8 mouse cellular contexts compared by ENCODE assay signal in the genomic region with DNA sequence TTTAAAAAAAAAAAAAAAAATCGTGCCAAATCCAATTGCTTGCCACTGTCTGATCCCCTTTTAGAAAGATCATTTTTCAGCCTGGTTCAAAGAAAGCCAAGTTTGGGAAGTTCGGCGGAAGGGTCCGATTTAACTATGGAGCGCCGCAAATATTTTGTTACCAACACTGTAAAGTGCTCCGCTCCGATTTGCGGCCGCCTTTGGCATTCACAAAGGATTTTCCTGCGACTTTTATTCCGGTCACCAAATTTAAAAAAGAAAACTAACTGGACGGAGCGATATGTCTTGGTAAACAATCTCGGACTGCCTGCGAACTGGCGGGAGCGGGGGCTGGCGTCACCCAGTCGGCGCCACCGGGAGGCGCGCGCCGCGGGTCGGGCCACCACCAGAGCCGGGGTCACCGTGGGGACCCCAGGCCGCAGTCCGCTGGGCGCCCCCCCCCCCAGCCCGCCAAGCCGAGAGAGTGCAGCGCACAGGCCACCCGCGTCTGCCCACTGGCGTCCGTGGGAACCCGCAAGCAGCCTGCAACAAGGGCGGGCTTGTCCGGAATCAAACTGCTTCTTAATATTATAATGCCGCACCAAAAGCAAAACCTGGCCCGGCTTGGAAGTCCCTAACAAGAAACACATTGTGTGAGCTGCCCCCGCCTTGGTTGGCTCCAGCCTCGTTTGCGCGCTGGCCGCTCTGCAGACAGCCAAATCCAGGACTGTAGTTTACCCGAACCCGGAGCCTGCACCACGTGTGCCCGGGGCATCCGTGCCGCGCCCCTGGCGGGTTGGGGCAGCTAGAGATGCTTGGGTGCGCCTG. TPM values are rescaled to one million over a fixed set of nuclear protein-coding genes. Genes with fewer than 3 reads are reported as not detected.
DNase-seq lines count a peak whose midpoint lies in the region; ATAC-seq and TF ChIP-seq lines count a peak whose summit lies in the region.

No protein-coding gene starts in this region.

- peak overlapping the region; percentile 99 for H3K27ac ChIP-seq in embryonic facial prominence, embryonic 12.5 days
- H3K27ac ChIP-seq in heart, embryonic 12.5 days (ENCODE audit: poor library complexity, severe bottlenecking), result peak overlapping the region; percentile 97
- H3K27ac ChIP-seq in kidney, postnatal 0 days, result peak overlapping the region; percentile 97
- peak overlapping the region; percentile 87 for H3K27ac ChIP-seq in liver, embryonic 16.5 days (ENCODE audit: low read length)
- peak overlapping the region; percentile 93 for H3K27ac ChIP-seq in neural tube, embryonic 15.5 days (replicated peaks)

- peak overlapping the region; percentile 87 for H3K4me2 ChIP-seq in embryonic facial prominence, embryonic 12.5 days (replicated peaks)
- H3K4me2 ChIP-seq in heart, embryonic 12.5 days, result peak overlapping the region; percentile 86
- H3K4me2 ChIP-seq in kidney, postnatal 0 days (ENCODE audit: low read length), result peak overlapping the region; percentile 95
- H3K4me2 ChIP-seq in liver, embryonic 16.5 days (ENCODE audit: low read depth, low read length), result peak overlapping the region; percentile 70
- peak overlapping the region; percentile 96 for H3K4me2 ChIP-seq in neural tube, embryonic 15.5 days

- H3K27me3 ChIP-seq in embryonic facial prominence, embryonic 12.5 days, result no peaks in the 10 kb centered on the region
- no peaks in the 10 kb centered on the region for H3K27me3 ChIP-seq in heart, embryonic 12.5 days (replicated peaks)
- H3K27me3 ChIP-seq in kidney, postnatal 0 days (ENCODE audit: insufficient read depth, low read length), result no peaks in the 10 kb centered on the region
- H3K27me3 ChIP-seq in liver, embryonic 16.5 days (ENCODE audit: control insufficient read depth, insufficient read depth, low read depth, low read length), result peaks cover 63% of the 10 kb centered on the region
- no peaks in the 10 kb centered on the region for H3K27me3 ChIP-seq in neural tube, embryonic 15.5 days (replicated peaks)

- under 1% methylated on average over 56 of the region's 59 CpGs for WGBS in embryonic facial prominence, embryonic 12.5 days
- under 1% methylated on average over 58 of the region's 59 CpGs for WGBS in heart, embryonic 12.5 days
- WGBS in kidney, postnatal 0 days, result under 1% methylated on average over 55 of the region's 59 CpGs
- under 1% methylated on average over 58 of the region's 59 CpGs for WGBS in liver, embryonic 16.5 days (ENCODE audit: insufficient replicate concordance)
- WGBS in neural tube, embryonic 15.5 days, result under 1% methylated on average over 58 of the region's 59 CpGs

- ATAC-seq in embryonic facial prominence, embryonic 12.5 days (ENCODE audit: insufficient number of reproducible peaks, insufficient read depth, low FRiP score, low TSS enrichment), result no peak
- ATAC-seq in heart, embryonic 12.5 days (ENCODE audit: insufficient number of reproducible peaks, low FRiP score), result no peak
- ATAC-seq in kidney, postnatal 0 days (replicated peaks; ENCODE audit: low FRiP score, low read depth), result no peak
- no peak for ATAC-seq in liver, embryonic 16.5 days (ENCODE audit: low read depth)
- no peak for ATAC-seq in neural tube, embryonic 15.5 days (ENCODE audit: low FRiP score)

- TF ChIP-seq CTCF in kidney, postnatal 0 days (IDR thresholded peaks at IDR 0.05; ENCODE audit: low read depth), result 0 out of 2 replicates have a peak, but pooled peaks have one; percentile 15

- DNase-seq in urinary bladder, adult 18-20 months (ENCODE audit: low spot score in 2 of 2), result peak; percentile 59 to 64
- DNase-seq in urinary bladder, postnatal 10 days (ENCODE audit: low spot score), result no peak
- peak; percentile 76 for DNase-seq in kidney, postnatal 0 days (ENCODE audit: low spot score)
- DNase-seq in urinary bladder, postnatal 4 days (ENCODE audit: low spot score in 2 of 2), result peak; percentile 71 to 73

- no peaks in the 10 kb centered on the region for H3K9me3 ChIP-seq in embryonic facial prominence, embryonic 12.5 days
- H3K9me3 ChIP-seq in heart, embryonic 12.5 days (replicated peaks), result no peaks in the 10 kb centered on the region
- no peaks in the 10 kb centered on the region for H3K9me3 ChIP-seq in kidney, postnatal 0 days (replicated peaks; ENCODE audit: low read length)
- H3K9me3 ChIP-seq in liver, embryonic 16.5 days (replicated peaks; ENCODE audit: control insufficient read depth, low read length), result no peaks in the 10 kb centered on the region
- H3K9me3 ChIP-seq in neural tube, embryonic 15.5 days (replicated peaks), result no peaks in the 10 kb centered on the region

- H3K4me1 ChIP-seq in embryonic facial prominence, embryonic 12.5 days, result peaks cover 25% of the 10 kb centered on the region
- peaks cover 20% of the 10 kb centered on the region for H3K4me1 ChIP-seq in heart, embryonic 12.5 days (replicated peaks)
- H3K4me1 ChIP-seq in kidney, postnatal 0 days (replicated peaks; ENCODE audit: insufficient read depth, low read length), result peaks cover 21% of the 10 kb centered on the region
- peaks cover 2% of the 10 kb centered on the region for H3K4me1 ChIP-seq in liver, embryonic 16.5 days (ENCODE audit: control insufficient read depth, low read depth, low read length)
- peaks cover 49% of the 10 kb centered on the region for H3K4me1 ChIP-seq in neural tube, embryonic 15.5 days

- H3K4me3 ChIP-seq in embryonic facial prominence, embryonic 12.5 days, result peak overlapping the region; percentile 88
- peak overlapping the region; percentile 93 for H3K4me3 ChIP-seq in heart, embryonic 12.5 days
- H3K4me3 ChIP-seq in kidney, postnatal 0 days (replicated peaks; ENCODE audit: low read depth, low read length), result peak overlapping the region; percentile 54
- peak overlapping the region; percentile 55 for H3K4me3 ChIP-seq in liver, embryonic 16.5 days (ENCODE audit: low read depth, low read length)
- peak overlapping the region; percentile 60 for H3K4me3 ChIP-seq in neural tube, embryonic 15.5 days (replicated peaks)

- H3K9ac ChIP-seq in embryonic facial prominence, embryonic 12.5 days, result peak overlapping the region; percentile 72
- H3K9ac ChIP-seq in heart, embryonic 12.5 days, result peak overlapping the region; percentile 86
- peak overlapping the region; percentile 71 for H3K9ac ChIP-seq in kidney, postnatal 0 days (ENCODE audit: low read depth, low read length)
- H3K9ac ChIP-seq in liver, embryonic 16.5 days (ENCODE audit: low read depth, low read length), result peak overlapping the region; percentile 35
- peak overlapping the region; percentile 57 for H3K9ac ChIP-seq in neural tube, embryonic 15.5 days (replicated peaks)

- no peaks in the 10 kb centered on the region for H3K36me3 ChIP-seq in embryonic facial prominence, embryonic 12.5 days
- no peaks in the 10 kb centered on the region for H3K36me3 ChIP-seq in heart, embryonic 12.5 days
- no peaks in the 10 kb centered on the region for H3K36me3 ChIP-seq in kidney, postnatal 0 days (ENCODE audit: insufficient read depth, low read length)
- no peaks in the 10 kb centered on the region for H3K36me3 ChIP-seq in liver, embryonic 16.5 days (ENCODE audit: control insufficient read depth, insufficient read depth)
- H3K36me3 ChIP-seq in neural tube, embryonic 15.5 days, result no peaks in the 10 kb centered on the region

RNA-seq across cellular contexts. Expression of gene Id2, which starts 3.7 kb away (rescaled TPM):
- polyA plus RNA-seq in embryonic facial prominence, embryonic 12.5 days (2016; fragmentation: Nextera tagmentation; extraction: Ambion mirVana), result 448 and 458 TPM in 2 replicates
- polyA plus RNA-seq in heart, embryonic 12.5 days (2016; fragmentation: Nextera tagmentation; extraction: Ambion mirVana), result 433 and 441 TPM in 2 replicates
- polyA plus RNA-seq in kidney, postnatal 0 days (2015; fragmentation: Nextera tagmentation; extraction: Ambion mirVana), result 718 and 754 TPM in 2 replicates
- polyA plus RNA-seq in liver, embryonic 16.5 days (2015; fragmentation: Nextera tagmentation; extraction: Ambion mirVana), result 127 and 140 TPM in 2 replicates
- 252 and 258 TPM in 2 replicates for polyA plus RNA-seq in neural tube, embryonic 15.5 days (2015; fragmentation: Nextera tagmentation; extraction: Ambion mirVana)

Comparison
In these comparisons a context has a peak if more than half of its experiments do, and no peak if none do; other contexts are left out.
1. H3K9ac ChIP-seq: peak in every context shown above with its lines; median percentile 86 in heart, embryonic 12.5 days; 72 in embryonic facial prominence, embryonic 12.5 days; 71 in kidney, postnatal 0 days; 57 in neural tube, embryonic 15.5 days; 35 in liver, embryonic 16.5 days.